Mouse (Mus musculus) limb, embryonic 12.5 days (tissue): ENCODE data around the gene Sgms1. TPM values are rescaled to one million over a fixed set of nuclear protein-coding genes. Genes with fewer than 3 reads are reported as not detected.

Experiments used
- ATAC-seq: fragments of 200-750 bp; cut with Nextera tagmentation; 2 replicates; pipeline ENCODE4 v1.8.0; 2017; ENCODE audit warnings: low read depth, moderate TSS enrichment; ENCODE audit not compliant: insufficient number of reproducible peaks, insufficient read depth, low FRiP score, low TSS enrichment
- H3K27ac ChIP-seq: fragments of 300-500 bp; sonication (generic); 2 replicates; pipeline ENCODE4 v1.5.1; 2016; ENCODE audit warnings: mild to moderate bottlenecking, moderate library complexity
- H3K27me3 ChIP-seq: fragments of 300-500 bp; sonication (generic); 2 replicates; pipeline ENCODE4 v1.6.1; 2016; ENCODE audit warnings: mild to moderate bottlenecking, moderate library complexity
- H3K36me3 ChIP-seq: fragments of 300-500 bp; sonication (generic); 2 replicates; pipeline ENCODE4 v1.6.1; 2016; ENCODE audit warnings: mild to moderate bottlenecking, moderate library complexity
- H3K4me1 ChIP-seq: fragments of 300-500 bp; sonication (generic); replicated peaks from 2 replicates; pipeline ENCODE4 v1.6.1; 2016
- H3K4me2 ChIP-seq: fragments of 300-500 bp; sonication (generic); 2 replicates; pipeline ENCODE4 v1.6.1; 2016; ENCODE audit warnings: mild to moderate bottlenecking, moderate library complexity
- H3K4me3 ChIP-seq: fragments of 300-500 bp; sonication (generic); replicated peaks from 2 replicates; pipeline ENCODE4 v1.5.1; 2016; ENCODE audit warnings: mild to moderate bottlenecking
- H3K9ac ChIP-seq: fragments of 300-500 bp; sonication (generic); replicated peaks from 2 replicates; pipeline ENCODE4 v1.6.1; 2016; ENCODE audit warnings: mild to moderate bottlenecking, moderate library complexity
- H3K9me3 ChIP-seq: fragments of 300-500 bp; sonication (generic); 2 replicates; pipeline ENCODE4 v1.6.1; 2016; ENCODE audit warnings: mild to moderate bottlenecking, moderate library complexity
- WGBS: fragments of 180-500 bp; shearing (Covaris S2); methylation state at CpG from one replicate; pipeline ENCODE4 v1.1.7; 2016; 5-methylcytosine and 5-hydroxymethylcytosine counted together
- polyA plus RNA-seq: library from polyadenylated mRNA; unstranded; fragments of >200 nt; fragmentation: Nextera tagmentation; extraction: Ambion mirVana; gene quantifications from 2 replicates; pipeline ENCODE4 v1.2.1, GENCODE M21; 2016

Sgms1 gene
- polyA plus RNA-seq, 1 experiment from 2014 or later = 21.6 TPM

- no peak overlapping the region for H3K9ac ChIP-seq
- no peaks in the 10 kb centered on the region for H3K9me3 ChIP-seq
- no peaks in the 10 kb centered on the region for H3K27me3 ChIP-seq
- H3K4me2 ChIP-seq = no peak overlapping the region
- H3K4me3 ChIP-seq = no peak overlapping the region
- peaks cover 5% of the 10 kb centered on the region for H3K4me1 ChIP-seq
- no peak for ATAC-seq
- H3K36me3 ChIP-seq = peaks cover 6% of the 10 kb centered on the region; the same call in 1 of the 2 replicates
- WGBS = 87% methylated on average over 2 of the region's 2 CpGs
- H3K27ac ChIP-seq = no peak overlapping the region
Measured at GRCm38 (mm10) chr19:32119666-32120065, 269.8 kb downstream of the Sgms1 start.

- whole genome bisulfite sequencing = 83% methylated on average over 3 of the region's 3 CpGs
- no peaks in the 10 kb centered on the region for H3K36me3 ChIP-seq
- no peak overlapping the region for H3K9ac ChIP-seq
- no peak overlapping the region for H3K27ac ChIP-seq
- peaks cover 5% of the 10 kb centered on the region for H3K4me1 ChIP-seq
- H3K9me3 ChIP-seq = no peaks in the 10 kb centered on the region
- no peak overlapping the region for H3K4me2 ChIP-seq
- no peak for ATAC-seq
- H3K4me3 ChIP-seq = no peak overlapping the region
- no peaks in the 10 kb centered on the region for H3K27me3 ChIP-seq
Measured at GRCm38 (mm10) chr19:32118496-32118895, 271.0 kb downstream of the Sgms1 start.

- H3K36me3 ChIP-seq = no peaks in the 10 kb centered on the region
- no peaks in the 10 kb centered on the region for H3K27me3 ChIP-seq
- ATAC-seq = no peak
- no peak overlapping the region for H3K27ac ChIP-seq
- no peak overlapping the region for H3K4me3 ChIP-seq
- no peak overlapping the region for H3K9ac ChIP-seq
- WGBS = 83% methylated on average over 6 of the region's 6 CpGs
- no peak overlapping the region for H3K4me2 ChIP-seq
- peaks cover 5% of the 10 kb centered on the region for H3K4me1 ChIP-seq
- no peaks in the 10 kb centered on the region for H3K9me3 ChIP-seq
Measured at GRCm38 (mm10) chr19:32117484-32118018, 272.0 kb downstream of the Sgms1 start.

- WGBS = 82% methylated on average over 8 of the region's 8 CpGs
- Histone ChIP-seq H3K4me2 (no peak overlapping the region), H3K27ac (no peak overlapping the region), H3K4me1 (peaks cover 7% of the 10 kb centered on the region; the same call in 1 of the 2 replicates), H3K36me3 (no peaks in the 10 kb centered on the region), H3K9me3 (no peaks in the 10 kb centered on the region), H3K9ac (no peak overlapping the region), H3K4me3 (no peak overlapping the region), H3K27me3 (no peaks in the 10 kb centered on the region)
- ATAC-seq = no peak
Measured at GRCm38 (mm10) chr19:32111866-32112790, 277.4 kb downstream of the Sgms1 start.

GRCm38 (mm10) chr19:32107771-32108306 is 281.7 kb downstream of the Sgms1 start, which contains the start of gene Asah2:
TSS of gene Asah2 (minus strand) at chr19:32108211.
- Histone ChIP-seq H3K4me1 (peaks cover 11% of the 10 kb centered on the region), H3K36me3 (no peaks in the 10 kb centered on the region), H3K27me3 (peaks cover 5% of the 10 kb centered on the region; the same call in 1 of the 2 replicates), H3K27ac (peak within 1 kb of the TSS; percentile 91), H3K9me3 (no peaks in the 10 kb centered on the region), H3K4me3 (peak within 1 kb of the TSS; percentile 68), H3K4me2 (peak within 1 kb of the TSS; percentile 60), H3K9ac (peak within 1 kb of the TSS; percentile 91)
- peak; percentile 83 for ATAC-seq
- under 1% methylated on average over 28 of the region's 28 CpGs for WGBS

GRCm38 (mm10) chr19:32106750-32107149 is 282.8 kb downstream of the Sgms1 start:
- Histone ChIP-seq H3K9me3 (no peaks in the 10 kb centered on the region), H3K36me3 (no peaks in the 10 kb centered on the region), H3K4me1 (peaks cover 14% of the 10 kb centered on the region), H3K27ac (no peak overlapping the region), H3K4me3 (0 out of 2 replicates have a peak overlapping the region, but pooled peaks have one; percentile 68), H3K9ac (no peak overlapping the region), H3K27me3 (peaks cover 8% of the 10 kb centered on the region; the same call in 1 of the 2 replicates), H3K4me2 (peak overlapping the region; percentile 60)
- WGBS = 93% methylated on average over 2 of the region's 2 CpGs
- ATAC-seq = no peak

GRCm38 (mm10) chr19:32104217-32104616 is 285.3 kb downstream of the Sgms1 start:
- no peaks in the 10 kb centered on the region for H3K36me3 ChIP-seq
- 47% methylated on average over 4 of the region's 4 CpGs for WGBS
- H3K4me2 ChIP-seq = no peak overlapping the region
- peaks cover 9% of the 10 kb centered on the region for H3K4me1 ChIP-seq
- H3K27ac ChIP-seq = no peak overlapping the region
- H3K27me3 ChIP-seq = peaks cover 8% of the 10 kb centered on the region; the same call in 1 of the 2 replicates
- no peak overlapping the region for H3K4me3 ChIP-seq
- H3K9me3 ChIP-seq = no peaks in the 10 kb centered on the region
- ATAC-seq = no peak
- H3K9ac ChIP-seq = no peak overlapping the region

GRCm38 (mm10) chr19:32102976-32103300 is 286.6 kb downstream of the Sgms1 start:
- Histone ChIP-seq H3K27me3 (peaks cover 8% of the 10 kb centered on the region; the same call in 1 of the 2 replicates), H3K4me1 (peaks cover 9% of the 10 kb centered on the region), H3K27ac (no peak overlapping the region), H3K9me3 (no peaks in the 10 kb centered on the region), H3K9ac (no peak overlapping the region), H3K36me3 (no peaks in the 10 kb centered on the region), H3K4me2 (peak overlapping the region; percentile 44), H3K4me3 (no peak overlapping the region)
- WGBS = 12% methylated on average over 9 of the region's 9 CpGs
- ATAC-seq = no peak

- Histone ChIP-seq H3K9me3 (no peaks in the 10 kb centered on the region), H3K27me3 (peaks cover 8% of the 10 kb centered on the region; the same call in 1 of the 2 replicates), H3K9ac (no peak overlapping the region), H3K4me3 (no peak overlapping the region), H3K36me3 (no peaks in the 10 kb centered on the region), H3K27ac (no peak overlapping the region), H3K4me2 (peak overlapping the region; percentile 44), H3K4me1 (peaks cover 9% of the 10 kb centered on the region)
- 31% methylated on average over 18 of the region's 18 CpGs for WGBS
- ATAC-seq = no peak
Measured at GRCm38 (mm10) chr19:32102294-32102975, 287.1 kb downstream of the Sgms1 start.

- Histone ChIP-seq H3K4me1 (peaks cover 7% of the 10 kb centered on the region; the same call in 1 of the 2 replicates), H3K36me3 (no peaks in the 10 kb centered on the region), H3K9ac (no peak overlapping the region), H3K27ac (no peak overlapping the region), H3K4me3 (no peak overlapping the region), H3K9me3 (no peaks in the 10 kb centered on the region), H3K27me3 (peaks cover 8% of the 10 kb centered on the region; the same call in 1 of the 2 replicates), H3K4me2 (no peak overlapping the region)
- 79% methylated on average over 3 of the region's 3 CpGs for WGBS
- ATAC-seq = no peak
Measured at GRCm38 (mm10) chr19:32098582-32098981, 290.9 kb downstream of the Sgms1 start.

GRCm38 (mm10) chr19:32092358-32092757 is 297.2 kb downstream of the Sgms1 start:
- WGBS = 84% methylated on average over 4 of the region's 4 CpGs
- Histone ChIP-seq H3K36me3 (no peaks in the 10 kb centered on the region), H3K9ac (no peak overlapping the region), H3K27me3 (no peaks in the 10 kb centered on the region), H3K9me3 (no peaks in the 10 kb centered on the region), H3K4me1 (no peaks in the 10 kb centered on the region), H3K4me2 (no peak overlapping the region), H3K4me3 (no peak overlapping the region), H3K27ac (no peak overlapping the region)
- no peak for ATAC-seq
